Mouse (Mus musculus) hindbrain, embryonic 15.5 days (tissue): Measurements from ENCODE around the gene Cdkn3. TPM values are rescaled to one million over a fixed set of nuclear protein-coding genes. Genes with fewer than 3 reads are reported as not detected.
A peak's percentile ranks its signal among the peaks of the same experiment; 100 is the strongest.

Experiments used
- ATAC-seq: fragments of 200-750 bp; cut with Nextera tagmentation; 2 replicates; pipeline ENCODE4 v1.8.0; 2017; ENCODE audit warnings: low read depth, moderate number of reproducible peaks, moderate TSS enrichment; ENCODE audit not compliant: low FRiP score
- H3K27ac ChIP-seq: fragments of 300-500 bp; sonication (generic); replicated peaks from 2 replicates; pipeline ENCODE4 v1.5.1; 2015; ENCODE audit warnings: mild to moderate bottlenecking, inconsistent platforms
- H3K27me3 ChIP-seq: fragments of 300-500 bp; sonication (generic); 2 replicates; pipeline ENCODE4 v1.6.1; 2015; ENCODE audit warnings: control low read depth, inconsistent platforms
- H3K36me3 ChIP-seq: fragments of 300-500 bp; sonication (generic); 2 replicates; pipeline ENCODE4 v1.6.1; 2015; ENCODE audit warnings: control low read depth, inconsistent platforms
- H3K4me1 ChIP-seq: fragments of 300-500 bp; sonication (generic); replicated peaks from 2 replicates; pipeline ENCODE4 v1.6.1; 2015; ENCODE audit warnings: control low read depth, inconsistent platforms
- H3K4me2 ChIP-seq: fragments of 300-500 bp; sonication (generic); 2 replicates; pipeline ENCODE4 v1.6.1; 2015; ENCODE audit warnings: moderate library complexity, mild to moderate bottlenecking, inconsistent platforms
- H3K4me3 ChIP-seq: fragments of 300-500 bp; sonication (generic); 2 replicates; pipeline ENCODE4 v1.5.1; 2015; ENCODE audit warnings: mild to moderate bottlenecking, inconsistent platforms
- H3K9ac ChIP-seq: fragments of 300-500 bp; sonication (generic); 2 replicates; pipeline ENCODE4 v1.6.1; 2015; ENCODE audit warnings: inconsistent platforms
- H3K9me3 ChIP-seq: fragments of 300-500 bp; sonication (generic); 2 replicates; pipeline ENCODE4 v1.6.1; 2016; ENCODE audit warnings: control low read depth, inconsistent platforms
- WGBS: fragments of 180-500 bp; shearing (Covaris S2); methylation state at CpG from one replicate; pipeline ENCODE4 v1.1.7; 2015; 5-methylcytosine and 5-hydroxymethylcytosine counted together
- polyA plus RNA-seq: library from polyadenylated mRNA; unstranded; fragments of >200 nt; fragmentation: Nextera tagmentation; extraction: Ambion mirVana; gene quantifications from 2 replicates; pipeline ENCODE4 v1.2.1, GENCODE M21; 2015

Gene Cdkn3
- polyA plus RNA-seq, 1 experiment from 2014 or later: 9.8 TPM

- no peak overlapping the region for H3K27ac ChIP-seq
- no peaks in the 10 kb centered on the region for H3K9me3 ChIP-seq
- ATAC-seq: no peak
- H3K4me2 ChIP-seq: no peak overlapping the region
- H3K36me3 ChIP-seq: 0 out of 2 replicates have a peak, but pooled peaks cover 7% of the 10 kb centered on the region
- no peaks in the 10 kb centered on the region for H3K27me3 ChIP-seq
- WGBS: 81% methylated on average over 5 of the region's 5 CpGs
- H3K4me3 ChIP-seq: no peak overlapping the region
- no peak overlapping the region for H3K9ac ChIP-seq
- peaks cover 20% of the 10 kb centered on the region for H3K4me1 ChIP-seq
Observed at GRCm38 (mm10) chr14:46785247-46785646, 24.9 kb downstream of the Cdkn3 start.

- Histone ChIP-seq H3K4me3 (peak overlapping the region; percentile 74), H3K27me3 (no peaks in the 10 kb centered on the region), H3K27ac (peak overlapping the region; percentile 97), H3K36me3 (0 out of 2 replicates have a peak, but pooled peaks cover 3% of the 10 kb centered on the region), H3K9ac (peak overlapping the region; percentile 79), H3K4me1 (peaks cover 20% of the 10 kb centered on the region), H3K4me2 (peak overlapping the region; percentile 73), H3K9me3 (no peaks in the 10 kb centered on the region)
- ATAC-seq: no peak
- WGBS: under 1% methylated on average over 11 of the region's 11 CpGs
Observed at GRCm38 (mm10) chr14:46787454-46787786, 27.1 kb downstream of the Cdkn3 start.

- Histone ChIP-seq H3K27me3 (no peaks in the 10 kb centered on the region), H3K36me3 (0 out of 2 replicates have a peak, but pooled peaks cover 3% of the 10 kb centered on the region), H3K9ac (peak within 1 kb of the TSS; percentile 79), H3K4me2 (peak within 1 kb of the TSS; percentile 73), H3K4me3 (peak within 1 kb of the TSS; percentile 74), H3K27ac (peak within 1 kb of the TSS; percentile 97), H3K4me1 (peaks cover 20% of the 10 kb centered on the region), H3K9me3 (no peaks in the 10 kb centered on the region)
- under 1% methylated on average over 57 of the region's 86 CpGs for WGBS
- peak; percentile 97 for ATAC-seq
Observed at GRCm38 (mm10) chr14:46787787-46788504, 27.6 kb downstream of the Cdkn3 start, which contains the start of gene Cnih1. Cnih1 (minus strand) TSS chr14:46788411.

GRCm38 (mm10) chr14:46788505-46788901 lies 28.2 kb downstream of the Cdkn3 start:
- no peak overlapping the region for H3K9ac ChIP-seq
- peak overlapping the region; percentile 74 for H3K4me3 ChIP-seq
- ATAC-seq: 0 out of 2 replicates have a peak, but pooled peaks have one; percentile 7
- 33% methylated on average over 8 of the region's 8 CpGs for whole genome bisulfite sequencing
- peaks cover 20% of the 10 kb centered on the region for H3K4me1 ChIP-seq
- H3K9me3 ChIP-seq: no peaks in the 10 kb centered on the region
- H3K4me2 ChIP-seq: peak overlapping the region; percentile 73
- no peaks in the 10 kb centered on the region for H3K27me3 ChIP-seq
- 0 out of 2 replicates have a peak, but pooled peaks cover 3% of the 10 kb centered on the region for H3K36me3 ChIP-seq
- H3K27ac ChIP-seq: peak overlapping the region; percentile 97

- 72% methylated on average over 4 of the region's 4 CpGs for WGBS
Observed at GRCm38 (mm10) chr14:46790303-46790702, 30.0 kb downstream of the Cdkn3 start.

GRCm38 (mm10) chr14:46790723-46791122 lies 30.4 kb downstream of the Cdkn3 start:
- Histone ChIP-seq H3K27ac (no peak overlapping the region), H3K27me3 (no peaks in the 10 kb centered on the region), H3K4me2 (no peak overlapping the region), H3K4me1 (peaks cover 14% of the 10 kb centered on the region), H3K4me3 (no peak overlapping the region), H3K36me3 (no peaks in the 10 kb centered on the region), H3K9ac (no peak overlapping the region), H3K9me3 (no peaks in the 10 kb centered on the region)
- WGBS: 93% methylated on average over 6 of the region's 6 CpGs
- no peak for ATAC-seq

More at GRCm38 (mm10) chr14:46790303-46790702, 30.0 kb downstream of the Cdkn3 start:
- ATAC-seq: no peak
- no peak overlapping the region for H3K4me2 ChIP-seq
- no peak overlapping the region for H3K27ac ChIP-seq
- H3K36me3 ChIP-seq: no peaks in the 10 kb centered on the region
- no peaks in the 10 kb centered on the region for H3K9me3 ChIP-seq
- no peak overlapping the region for H3K4me3 ChIP-seq
- peaks cover 14% of the 10 kb centered on the region for H3K4me1 ChIP-seq
- H3K9ac ChIP-seq: no peak overlapping the region
- H3K27me3 ChIP-seq: no peaks in the 10 kb centered on the region

- Histone ChIP-seq H3K4me1 (no peaks in the 10 kb centered on the region), H3K4me3 (no peak overlapping the region), H3K9me3 (no peaks in the 10 kb centered on the region), H3K4me2 (no peak overlapping the region), H3K36me3 (peaks cover 2% of the 10 kb centered on the region; the same call in 1 of the 2 replicates), H3K27me3 (no peaks in the 10 kb centered on the region), H3K9ac (no peak overlapping the region), H3K27ac (no peak overlapping the region)
- no peak for ATAC-seq
- 93% methylated on average over 5 of the region's 5 CpGs for WGBS
Observed at GRCm38 (mm10) chr14:46794157-46794556, 33.8 kb downstream of the Cdkn3 start.

GRCm38 (mm10) chr14:46800684-46801345 lies 40.5 kb downstream of the Cdkn3 start:
- WGBS: 91% methylated on average over 3 of the region's 3 CpGs
- ATAC-seq: no peak

GRCm38 (mm10) chr14:46803259-46803658 lies 42.9 kb downstream of the Cdkn3 start:
- Histone ChIP-seq H3K9me3 (no peaks in the 10 kb centered on the region), H3K36me3 (peaks cover 8% of the 10 kb centered on the region), H3K27ac (no peak overlapping the region), H3K4me3 (no peak overlapping the region), H3K27me3 (no peaks in the 10 kb centered on the region), H3K4me2 (no peak overlapping the region), H3K9ac (no peak overlapping the region), H3K4me1 (no peaks in the 10 kb centered on the region)
- ATAC-seq: no peak
- 95% methylated on average over 4 of the region's 4 CpGs for WGBS

More at GRCm38 (mm10) chr14:46800684-46801345, 40.5 kb downstream of the Cdkn3 start:
- Histone ChIP-seq H3K9me3 (no peaks in the 10 kb centered on the region), H3K9ac (no peak overlapping the region), H3K36me3 (peaks cover 8% of the 10 kb centered on the region), H3K4me1 (no peaks in the 10 kb centered on the region), H3K27ac (no peak overlapping the region), H3K4me2 (no peak overlapping the region), H3K27me3 (no peaks in the 10 kb centered on the region), H3K4me3 (no peak overlapping the region)

- Histone ChIP-seq H3K27me3 (no peaks in the 10 kb centered on the region), H3K9ac (no peak overlapping the region), H3K4me3 (no peak overlapping the region), H3K4me2 (no peak overlapping the region), H3K4me1 (no peaks in the 10 kb centered on the region), H3K9me3 (no peaks in the 10 kb centered on the region), H3K36me3 (peaks cover 8% of the 10 kb centered on the region), H3K27ac (no peak overlapping the region)
- no peak for ATAC-seq
- 95% methylated on average over 1 of the region's 1 CpGs for WGBS
Observed at GRCm38 (mm10) chr14:46803791-46804190, 43.5 kb downstream of the Cdkn3 start.

- Histone ChIP-seq H3K27me3 (no peaks in the 10 kb centered on the region), H3K4me3 (no peak overlapping the region), H3K9ac (no peak overlapping the region), H3K4me2 (no peak overlapping the region), H3K36me3 (peaks cover 14% of the 10 kb centered on the region), H3K9me3 (no peaks in the 10 kb centered on the region), H3K27ac (no peak overlapping the region), H3K4me1 (no peaks in the 10 kb centered on the region)
- ATAC-seq: no peak
- 85% methylated on average over 5 of the region's 5 CpGs for WGBS
Observed at GRCm38 (mm10) chr14:46806186-46806585, 45.8 kb downstream of the Cdkn3 start.

GRCm38 (mm10) chr14:46807927-46808326 lies 47.6 kb downstream of the Cdkn3 start:
- 80% methylated on average over 3 of the region's 3 CpGs for WGBS
- Histone ChIP-seq H3K4me2 (no peak overlapping the region), H3K9me3 (no peaks in the 10 kb centered on the region), H3K36me3 (peaks cover 17% of the 10 kb centered on the region), H3K4me3 (no peak overlapping the region), H3K27me3 (no peaks in the 10 kb centered on the region), H3K9ac (no peak overlapping the region), H3K4me1 (no peaks in the 10 kb centered on the region), H3K27ac (no peak overlapping the region)
- no peak for ATAC-seq
